Mouse (Mus musculus) MEL (cell line): ENCODE results near the gene Cacna1c. TPM values are rescaled to one million over a fixed set of nuclear protein-coding genes. Genes with fewer than 3 reads are reported as not detected.

ENCODE experiments used
- DNase-seq: peaks from one replicate; pipeline ENCODE4 v3.0.0; 2011; ENCODE audit warnings: low read depth, low spot score
- H3K27ac ChIP-seq: 2 replicates; pipeline ENCODE4 v1.5.1; 2012; ENCODE audit warnings: low read depth, mild to moderate bottlenecking, control low read depth, low read length, moderate library complexity; ENCODE audit not compliant: control insufficient read depth
- H3K27me3 ChIP-seq, 2 experiments: fragments of 150-350 bp in 1 of 2; sonication (generic) in 1 of 2; 2 replicates each; pipeline ENCODE4 v1.6.1; 2012; ENCODE audit warnings: low read length in 2 of 2, mild to moderate bottlenecking in 2 of 2, improper control_type of control experiment in 1 of 2, moderate library complexity in 1 of 2; ENCODE audit not compliant: insufficient read depth in 2 of 2, control insufficient read depth in 1 of 2
- H3K36me3 ChIP-seq, 2 experiments: 2 replicates each; pipeline ENCODE4 v1.6.1; 2012 to 2014; ENCODE audit warnings: low read length in 2 of 2, improper control_type of control experiment in 1 of 2, inconsistent platforms in 1 of 2, mild to moderate bottlenecking in 1 of 2; ENCODE audit not compliant: insufficient read depth in 2 of 2, control insufficient read depth in 1 of 2
- H3K4me1 ChIP-seq, 2 experiments: fragments of 150-350 bp in 1 of 2; sonication (generic) in 1 of 2; 2 replicates each; pipeline ENCODE4 v1.6.1; 2012; ENCODE audit warnings: low read length in 2 of 2, improper control_type of control experiment in 1 of 2, mild to moderate bottlenecking in 1 of 2; ENCODE audit not compliant: insufficient read depth in 2 of 2, control insufficient read depth in 1 of 2
- H3K4me3 ChIP-seq, 2 experiments: fragments of 150-350 bp in 1 of 2; sonication (generic) in 1 of 2; 2 replicates each; pipeline ENCODE4 v1.5.1; 2012; ENCODE audit warnings: low read depth in 2 of 2, low read length in 2 of 2, mild to moderate bottlenecking in 2 of 2, moderate library complexity in 2 of 2, control low read depth in 1 of 2, improper control_type of control experiment in 1 of 2; ENCODE audit not compliant: control insufficient read depth in 1 of 2, insufficient read depth in 1 of 2
- H3K79me2 ChIP-seq: 2 replicates; pipeline ENCODE4 v1.6.1; 2012; ENCODE audit warnings: mild to moderate bottlenecking, low read length, moderate library complexity; ENCODE audit not compliant: control insufficient read depth, poor library complexity, insufficient read depth
- H3K9ac ChIP-seq: 2 replicates; pipeline ENCODE4 v1.6.1; 2012; ENCODE audit warnings: low read depth, mild to moderate bottlenecking, control low read depth, low read length, moderate library complexity; ENCODE audit not compliant: control insufficient read depth, poor library complexity, severe bottlenecking
- H3K9me3 ChIP-seq: fragments of 150-350 bp; sonication (generic); replicated peaks from 2 replicates; pipeline ENCODE4 v1.6.1; 2012; ENCODE audit warnings: mild to moderate bottlenecking, low read length, improper control_type of control experiment, moderate library complexity; ENCODE audit not compliant: insufficient read depth
- BHLHE40 ChIP-seq: IDR thresholded peaks from 2 replicates; pipeline ENCODE4 v1.6.1; 2012; ENCODE audit warnings: low read depth, mild to moderate bottlenecking, inconsistent platforms, low read length, improper control_type of control experiment, borderline replicate concordance
- CHD1 ChIP-seq: IDR thresholded peaks from 2 replicates; pipeline ENCODE4 v1.6.1; 2012; ENCODE audit warnings: low read depth, mild to moderate bottlenecking, inconsistent platforms, low read length, improper control_type of control experiment
- E2F4 ChIP-seq: IDR thresholded peaks from 2 replicates; pipeline ENCODE4 v1.6.1; 2011; ENCODE audit warnings: low read depth, low read length, improper control_type of control experiment, borderline replicate concordance
- EP300 ChIP-seq, 2 experiments: IDR thresholded peaks; 2 replicates each; pipeline ENCODE4 v1.6.1; 2011; ENCODE audit warnings: improper control_type of control experiment in 2 of 2, low read length in 2 of 2, low read depth in 1 of 2, mild to moderate bottlenecking in 1 of 2
- ETS1 ChIP-seq: IDR thresholded peaks from 2 replicates; pipeline ENCODE4 v1.6.1; 2012; ENCODE audit warnings: low read depth, mild to moderate bottlenecking, inconsistent platforms, low read length, improper control_type of control experiment, moderate library complexity
- GATA1 ChIP-seq: IDR thresholded peaks from 2 replicates; pipeline ENCODE4 v1.6.1; 2011; ENCODE audit warnings: low read depth, low read length, improper control_type of control experiment
- HCFC1 ChIP-seq: IDR thresholded peaks from 2 replicates; pipeline ENCODE4 v1.6.1; 2012; ENCODE audit warnings: low read depth, mild to moderate bottlenecking, inconsistent platforms, low read length, improper control_type of control experiment, moderate library complexity
- JUND ChIP-seq: IDR thresholded peaks from 2 replicates; pipeline ENCODE4 v1.6.1; 2011; ENCODE audit warnings: low read depth, mild to moderate bottlenecking, improper control_type of control experiment, low read length
- MAFK ChIP-seq: IDR thresholded peaks from 2 replicates; pipeline ENCODE4 v1.6.1; 2011; ENCODE audit warnings: low read depth, mild to moderate bottlenecking, low read length, improper control_type of control experiment, borderline replicate concordance
- MAX ChIP-seq: IDR thresholded peaks from 2 replicates; pipeline ENCODE4 v1.6.1; 2011; ENCODE audit warnings: low read length, improper control_type of control experiment
- MAZ ChIP-seq: IDR thresholded peaks from 2 replicates; pipeline ENCODE4 v1.6.1; 2012; ENCODE audit warnings: low read depth, mild to moderate bottlenecking, inconsistent platforms, low read length, improper control_type of control experiment
- MXI1 ChIP-seq: IDR thresholded peaks from 2 replicates; pipeline ENCODE4 v1.6.1; 2011; ENCODE audit warnings: mild to moderate bottlenecking, low read depth, low read length, improper control_type of control experiment
- MYB ChIP-seq: IDR thresholded peaks from 2 replicates; pipeline ENCODE4 v1.6.1; 2011; ENCODE audit warnings: mild to moderate bottlenecking, low read depth, low read length, improper control_type of control experiment
- MYC ChIP-seq: IDR thresholded peaks from 2 replicates; pipeline ENCODE4 v1.6.1; 2011; ENCODE audit warnings: low read depth, mild to moderate bottlenecking, low read length, improper control_type of control experiment, moderate library complexity
- NRF1 ChIP-seq: IDR thresholded peaks from 2 replicates; pipeline ENCODE4 v1.6.1; 2014; ENCODE audit warnings: low read depth, mild to moderate bottlenecking, inconsistent platforms, low read length, improper control_type of control experiment, moderate library complexity; ENCODE audit not compliant: poor library complexity, insufficient read depth, severe bottlenecking
- POLR2AphosphoS2 ChIP-seq: IDR thresholded peaks from 2 replicates; pipeline ENCODE4 v1.6.1; 2011; ENCODE audit warnings: low read length, improper control_type of control experiment
- POLR2AphosphoS5 ChIP-seq: IDR thresholded peaks from 2 replicates; pipeline ENCODE4 v1.6.1; 2012; ENCODE audit warnings: low read depth, borderline replicate concordance, mild to moderate bottlenecking, inconsistent platforms, low read length, moderate library complexity, mixed read lengths
- RAD21 ChIP-seq: IDR thresholded peaks from 2 replicates; pipeline ENCODE4 v1.6.1; 2011; ENCODE audit warnings: mild to moderate bottlenecking, low read depth, low read length, improper control_type of control experiment
- RCOR1 ChIP-seq: IDR thresholded peaks from 2 replicates; pipeline ENCODE4 v1.6.1; 2012; ENCODE audit warnings: low read depth, mild to moderate bottlenecking, inconsistent platforms, low read length, improper control_type of control experiment
- SIN3A ChIP-seq: IDR thresholded peaks from 2 replicates; pipeline ENCODE4 v1.6.1; 2012; ENCODE audit warnings: low read length, improper control_type of control experiment, inconsistent platforms
- SMC3 ChIP-seq: IDR thresholded peaks from 2 replicates; pipeline ENCODE4 v1.6.1; 2011; ENCODE audit warnings: low read depth, low read length, improper control_type of control experiment
- TBP ChIP-seq: IDR thresholded peaks from 2 replicates; pipeline ENCODE4 v1.8.0; 2011; ENCODE audit warnings: low read depth, low read length, improper control_type of control experiment
- USF2 ChIP-seq, 2 experiments: IDR thresholded peaks; 2 replicates each; pipeline ENCODE4 v1.6.1; 2011 to 2012; ENCODE audit warnings: improper control_type of control experiment in 2 of 2, low read length in 2 of 2, borderline replicate concordance in 1 of 2, inconsistent platforms in 1 of 2, low read depth in 1 of 2, mild to moderate bottlenecking in 1 of 2; ENCODE audit not compliant: insufficient read depth in 1 of 2
- ZKSCAN1 ChIP-seq: IDR thresholded peaks from 2 replicates; pipeline ENCODE4 v1.6.1; 2012; ENCODE audit warnings: low read depth, mild to moderate bottlenecking, inconsistent platforms, low read length, improper control_type of control experiment, moderate library complexity
- ZNF384 ChIP-seq: IDR thresholded peaks from 2 replicates; pipeline ENCODE4 v1.6.1; 2012; ENCODE audit warnings: low read depth, mild to moderate bottlenecking, inconsistent platforms, low read length, improper control_type of control experiment
- polyA plus RNA-seq, 2 experiments: library from polyadenylated mRNA; stranded (reverse) in 1 of 2; unstranded in 1 of 2; fragments of >175 nt in 1 of 2; fragments of >200 nt in 1 of 2; gene quantifications; 2 replicates each; pipeline versions ENCODE4 v1.2.1 to v1.2.4; 2012; ENCODE audit warnings: low replicate concordance in 2 of 2, low read depth in 1 of 2; ENCODE audit not compliant: insufficient read length in 2 of 2, insufficient read depth in 1 of 2, missing spikeins in 1 of 2
- total RNA-seq: library from RNA; depleted of rRNA; stranded (reverse); fragments of 300-350 nt; gene quantifications from 2 replicates; pipeline ENCODE4 v1.2.3, GENCODE M21; 2012

The Cacna1c gene
- total and polyA plus RNA-seq, 3 experiments = 3.4 to 4.4 TPM; not detected in 1

GRCm38 (mm10) chr6:118705840-118706239 is 490.4 kb downstream of the Cacna1c start:
- H3K27me3 ChIP-seq = no peaks in the 10 kb centered on the region
- H3K27ac ChIP-seq = no peak overlapping the region
- TF ChIP-seq JUND (no peak), MXI1 (no peak), MAX (no peak), USF2 (IDR thresholded peaks at IDR 0.05; ENCODE audit: borderline replicate concordance in 1 of 2, insufficient read depth in 1 of 2, low read depth in 1 of 2, low read length in 2 of 2) (no peak), SMC3 (no peak)
- H3K9me3 ChIP-seq = no peaks in the 10 kb centered on the region
- DNase-seq = no peak
- no peaks in the 10 kb centered on the region for H3K79me2 ChIP-seq
- H3K9ac ChIP-seq = no peak overlapping the region
- no peaks in the 10 kb centered on the region for H3K4me1 ChIP-seq
- no peaks in the 10 kb centered on the region for H3K36me3 ChIP-seq
- H3K4me3 ChIP-seq = no peak overlapping the region

- Histone ChIP-seq H3K4me1 (no peaks in the 10 kb centered on the region), H3K4me3 (no peak overlapping the region), H3K36me3 (no peaks in the 10 kb centered on the region)
- no peak for DNase-seq
- TF ChIP-seq POLR2AphosphoS5 = no peak
- TF ChIP-seq RAD21 = no peak
- no peak for TF ChIP-seq NRF1
- TF ChIP-seq SMC3 = no peak
- TF ChIP-seq JUND = no peak
- TF ChIP-seq POLR2AphosphoS2 = no peak
- no peak for TF ChIP-seq EP300 (IDR thresholded peaks at IDR 0.05; ENCODE audit: low read depth in 1 of 2, low read length in 2 of 2)
- no peak for TF ChIP-seq E2F4
- no peak for TF ChIP-seq ZNF384
- no peak for TF ChIP-seq ZKSCAN1
- TF ChIP-seq BHLHE40 = no peak
- TF ChIP-seq RCOR1 = no peak
- TF ChIP-seq, all 39 proteins: peak for 0
- no peak overlapping the region for H3K9ac ChIP-seq
- no peaks in the 10 kb centered on the region for H3K9me3 ChIP-seq
- no peak overlapping the region for H3K27ac ChIP-seq
- no peaks in the 10 kb centered on the region for H3K79me2 ChIP-seq
- H3K27me3 ChIP-seq = no peaks in the 10 kb centered on the region
Observed at GRCm38 (mm10) chr6:118694626-118695025, 501.6 kb downstream of the Cacna1c start.

DNA sequence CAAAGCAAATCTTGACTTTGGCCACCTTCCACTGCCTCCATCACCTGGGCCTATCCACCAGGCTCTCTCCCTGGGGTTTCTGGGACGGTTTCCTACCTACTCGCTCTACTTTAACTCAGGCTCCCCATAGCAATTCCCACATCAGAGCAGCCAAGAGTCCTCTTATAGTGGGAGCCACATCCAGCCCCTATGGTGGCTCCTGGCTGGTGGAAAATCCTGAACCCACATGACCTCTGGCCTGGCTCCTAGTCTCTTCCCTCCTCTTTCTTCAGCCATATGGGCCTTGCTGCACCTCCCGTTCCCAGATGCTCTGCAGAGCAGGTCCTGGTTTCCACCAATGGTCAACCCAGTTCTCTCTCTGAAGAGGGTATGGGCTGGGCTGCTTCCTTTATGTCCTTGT is 506.8 kb downstream of the Cacna1c start:
- Histone ChIP-seq H3K4me1 (no peaks in the 10 kb centered on the region), H3K36me3 (no peaks in the 10 kb centered on the region), H3K27ac (no peak overlapping the region), H3K4me3 (no peak overlapping the region), H3K9me3 (no peaks in the 10 kb centered on the region), H3K27me3 (no peaks in the 10 kb centered on the region), H3K79me2 (no peaks in the 10 kb centered on the region), H3K9ac (no peak overlapping the region)
- DNase-seq = no peak
- TF ChIP-seq EP300 (IDR thresholded peaks at IDR 0.05; ENCODE audit: low read depth in 1 of 2, low read length in 2 of 2) = no peak
- TF ChIP-seq ETS1 = no peak
- TF ChIP-seq MAFK = no peak
- no peak for TF ChIP-seq MAZ
- TF ChIP-seq GATA1 = no peak
- TF ChIP-seq MYC = no peak
- TF ChIP-seq MYB = no peak
- TF ChIP-seq CHD1 = no peak
- TF ChIP-seq SIN3A = no peak
- TF ChIP-seq E2F4 = no peak
- no peak for TF ChIP-seq ZKSCAN1
- no peak for TF ChIP-seq POLR2AphosphoS5
- TF ChIP-seq MAX = no peak
- TF ChIP-seq HCFC1 = no peak
- TF ChIP-seq TBP = no peak
- no peak for TF ChIP-seq ZNF384
